Mouse (Mus musculus) stomach, postnatal 0 days (tissue): ENCODE measurements around the gene Ptf1a. TPM values are rescaled to one million over a fixed set of nuclear protein-coding genes. Genes with fewer than 3 reads are reported as not detected.
A peak's percentile ranks its signal among the peaks of the same experiment; 100 is the strongest.

Experiments used
- ATAC-seq: fragments of 200-750 bp; cut with Nextera tagmentation; 2 replicates; pipeline ENCODE4 v1.8.0; 2017; ENCODE audit not compliant: low FRiP score, low TSS enrichment
- DNase-seq: peaks from one replicate; pipeline ENCODE4 v3.0.0-alpha.2; 2016; ENCODE audit warnings: low spot score
- H3K27ac ChIP-seq: fragments of 300-500 bp; sonication (generic); replicated peaks from 2 replicates; pipeline ENCODE4 v1.5.1; 2014; ENCODE audit warnings: mild to moderate bottlenecking, control low read depth
- H3K27me3 ChIP-seq: fragments of 300-500 bp; sonication (generic); 2 replicates; pipeline ENCODE4 v1.6.1; 2014; ENCODE audit warnings: low read length; ENCODE audit not compliant: control insufficient read depth, insufficient read depth
- H3K36me3 ChIP-seq: fragments of 300-500 bp; sonication (generic); 2 replicates; pipeline ENCODE4 v1.6.1; 2014; ENCODE audit warnings: low read length, mixed read lengths; ENCODE audit not compliant: control insufficient read depth, insufficient read depth
- H3K4me1 ChIP-seq: fragments of 300-500 bp; sonication (generic); replicated peaks from 2 replicates; pipeline ENCODE4 v1.6.1; 2014; ENCODE audit warnings: antibody characterized with exemption; ENCODE audit not compliant: control insufficient read depth, insufficient read depth
- H3K4me2 ChIP-seq: fragments of 300-500 bp; sonication (generic); replicated peaks from 2 replicates; pipeline ENCODE4 v1.6.1; 2014; ENCODE audit warnings: low read depth, mild to moderate bottlenecking, control low read depth, moderate library complexity
- H3K4me3 ChIP-seq: fragments of 300-500 bp; sonication (generic); 2 replicates; pipeline ENCODE4 v1.5.1; 2014; ENCODE audit warnings: low read depth, low read length, control low read depth
- H3K9ac ChIP-seq: fragments of 300-500 bp; sonication (generic); 2 replicates; pipeline ENCODE4 v1.6.1; 2014; ENCODE audit warnings: mild to moderate bottlenecking, low read length, control low read depth, mixed read lengths
- H3K9me3 ChIP-seq: fragments of 300-500 bp; sonication (generic); 2 replicates; pipeline ENCODE4 v1.6.1; 2016; ENCODE audit warnings: low read length; ENCODE audit not compliant: control insufficient read depth
- CTCF ChIP-seq: IDR thresholded peaks from 2 replicates; pipeline ENCODE4 v1.5.1; 2016; ENCODE audit warnings: antibody characterized with exemption, low read depth, mild to moderate bottlenecking, moderate library complexity
- EP300 ChIP-seq: optimal IDR thresholded peaks from 2 replicates; pipeline ENCODE3; 2016; ENCODE audit warnings: antibody characterized with exemption
- WGBS: fragments of 180-500 bp; shearing (Covaris S2); extraction: QIAGEN DNeasy Blood & Tissue Kit; methylation state at CpG from one replicate; pipeline ENCODE4 v1.1.7; 2014; 5-methylcytosine and 5-hydroxymethylcytosine counted together
- polyA plus RNA-seq: library from polyadenylated mRNA; unstranded; fragments of >200 nt; fragmentation: Nextera tagmentation; extraction: Ambion mirVana; gene quantifications from 2 replicates; pipeline ENCODE4 v1.2.1, GENCODE M21; 2015

Gene Ptf1a
- polyA plus RNA-seq, 1 experiment from 2014 or later, result 0.82 TPM

DNA sequence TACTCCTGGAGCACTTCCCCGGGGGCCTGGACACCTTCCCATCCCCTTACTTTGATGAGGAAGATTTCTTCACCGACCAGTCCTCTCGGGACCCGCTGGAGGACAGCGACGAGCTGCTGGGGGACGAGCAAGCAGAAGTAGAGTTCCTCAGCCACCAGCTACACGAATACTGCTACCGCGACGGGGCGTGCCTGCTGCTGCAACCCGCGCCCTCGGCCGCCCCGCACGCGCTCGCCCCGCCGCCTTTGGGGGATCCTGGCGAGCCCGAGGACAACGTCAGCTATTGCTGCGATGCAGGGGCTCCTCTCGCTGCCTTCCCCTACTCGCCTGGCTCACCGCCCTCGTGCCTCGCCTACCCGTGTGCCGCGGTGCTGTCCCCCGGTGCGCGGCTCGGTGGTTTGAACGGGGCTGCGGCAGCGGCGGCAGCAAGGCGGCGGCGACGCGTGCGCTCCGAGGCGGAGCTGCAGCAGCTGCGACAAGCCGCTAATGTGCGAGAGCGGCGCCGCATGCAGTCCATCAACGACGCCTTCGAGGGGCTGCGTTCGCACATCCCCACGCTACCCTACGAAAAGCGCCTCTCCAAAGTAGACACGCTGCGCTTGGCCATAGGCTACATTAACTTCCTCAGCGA is 523 bp downstream of the Ptf1a start:
- peak overlapping the region; percentile 25; the same call in 1 of the 2 replicates for H3K4me2 ChIP-seq
- no peak for TF ChIP-seq CTCF
- no peak for TF ChIP-seq EP300
- no peaks in the 10 kb centered on the region for H3K36me3 ChIP-seq
- no peak for ATAC-seq
- no peaks in the 10 kb centered on the region for H3K9me3 ChIP-seq
- no peaks in the 10 kb centered on the region for H3K4me1 ChIP-seq
- DNase-seq, result no peak
- peaks cover 30% of the 10 kb centered on the region for H3K27me3 ChIP-seq
- H3K27ac ChIP-seq, result no peak overlapping the region
- no peak overlapping the region for H3K9ac ChIP-seq
- no peak overlapping the region; the same call in 1 of the 2 replicates for H3K4me3 ChIP-seq
- under 1% methylated on average over 67 of the region's 67 CpGs for WGBS

DNA sequence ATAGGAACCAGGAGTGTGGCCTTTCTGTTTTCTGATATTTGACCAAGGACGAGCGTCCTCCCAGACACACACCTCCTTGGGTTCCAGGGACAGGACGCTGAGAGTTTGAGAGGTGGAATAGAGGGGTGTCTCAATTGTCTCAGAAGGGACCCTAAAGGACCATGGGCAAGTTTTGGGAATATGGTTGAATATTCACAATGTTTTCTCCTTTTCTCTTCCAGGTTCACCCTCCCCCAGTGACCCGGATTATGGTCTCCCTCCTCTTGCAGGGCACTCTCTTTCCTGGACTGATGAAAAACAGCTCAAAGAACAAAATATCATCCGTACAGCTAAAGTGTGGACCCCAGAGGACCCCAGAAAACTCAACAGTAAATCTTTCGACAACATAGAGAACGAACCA is 1.3 kb downstream of the Ptf1a start:
- Histone ChIP-seq H3K27me3 (peaks cover 30% of the 10 kb centered on the region), H3K36me3 (no peaks in the 10 kb centered on the region), H3K27ac (no peak overlapping the region), H3K4me2 (no peak overlapping the region), H3K4me3 (no peak overlapping the region), H3K4me1 (no peaks in the 10 kb centered on the region), H3K9me3 (no peaks in the 10 kb centered on the region), H3K9ac (no peak overlapping the region)
- 6% methylated on average over 7 of the region's 7 CpGs for WGBS
- ATAC-seq (no peak), DNase-seq (no peak)
- TF ChIP-seq EP300, result no peak
- TF ChIP-seq CTCF, result no peak

DNA sequence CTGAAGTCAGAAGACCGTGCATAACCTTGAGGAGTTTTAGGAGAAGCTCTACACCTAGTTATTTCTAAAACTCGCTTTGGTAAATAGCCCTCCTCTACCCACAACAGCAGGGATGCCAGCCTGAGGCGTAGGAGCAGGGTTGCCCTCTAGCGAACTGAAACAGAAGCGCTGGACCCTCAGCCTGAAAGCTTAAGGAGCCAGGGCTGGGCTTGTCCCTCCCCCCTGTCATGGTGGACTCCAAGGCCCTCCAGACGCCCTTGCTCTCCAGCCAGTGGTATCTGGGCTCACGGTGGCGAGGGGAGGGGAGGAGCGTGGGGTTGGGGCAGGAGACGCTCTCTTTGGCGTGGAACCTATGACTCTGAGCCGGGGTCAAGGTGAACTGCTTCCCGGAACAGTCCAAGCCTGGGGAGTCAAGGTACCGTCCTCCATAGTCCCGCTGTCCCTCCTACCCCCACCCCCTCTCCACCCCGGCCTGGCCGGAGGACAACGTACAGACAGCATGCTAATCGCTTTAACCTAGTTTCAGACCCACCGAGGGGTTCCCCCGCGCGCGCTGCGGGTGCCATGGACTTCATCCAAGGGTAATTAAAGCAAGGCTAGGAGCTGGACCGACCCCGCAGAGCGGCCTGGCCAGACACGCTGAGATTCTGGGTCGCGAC is 2.7 kb downstream of the Ptf1a start:
- 2% methylated on average over 30 of the region's 31 CpGs for WGBS
- Histone ChIP-seq H3K27me3 (peaks cover 40% of the 10 kb centered on the region), H3K4me2 (no peak overlapping the region; the same call in 1 of the 2 replicates), H3K9me3 (no peaks in the 10 kb centered on the region), H3K27ac (no peak overlapping the region), H3K9ac (no peak overlapping the region), H3K4me3 (no peak overlapping the region), H3K36me3 (no peaks in the 10 kb centered on the region), H3K4me1 (no peaks in the 10 kb centered on the region)
- peak; percentile 38 for ATAC-seq
- peak; percentile 35 for TF ChIP-seq CTCF
- no peak for TF ChIP-seq EP300
- DNase-seq, result no peak

DNA sequence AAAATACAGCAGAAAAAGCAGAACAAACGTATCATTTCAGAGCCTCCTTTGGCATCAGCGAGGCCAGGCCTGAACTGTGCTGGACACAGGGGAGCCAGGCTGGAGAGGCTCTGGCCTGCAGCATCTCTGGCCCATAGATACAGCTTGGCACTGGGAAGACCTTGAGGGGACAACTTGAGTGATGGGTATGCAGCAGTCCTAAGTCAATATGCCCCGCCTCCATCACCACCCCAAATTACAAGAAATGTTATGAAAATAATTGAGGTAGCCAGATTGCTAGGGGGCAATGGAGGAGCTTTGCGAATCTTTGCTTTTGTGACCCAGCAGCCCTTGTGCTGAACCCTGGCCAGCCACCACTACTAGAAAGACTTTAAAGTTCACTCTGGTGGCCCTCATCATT is 3.8 kb downstream of the Ptf1a start:
- Histone ChIP-seq H3K4me2 (no peak overlapping the region), H3K27me3 (peaks cover 38% of the 10 kb centered on the region), H3K4me3 (no peak overlapping the region), H3K9ac (no peak overlapping the region), H3K4me1 (no peaks in the 10 kb centered on the region), H3K9me3 (no peaks in the 10 kb centered on the region), H3K36me3 (no peaks in the 10 kb centered on the region), H3K27ac (no peak overlapping the region)
- no peak for DNase-seq
- no peak for TF ChIP-seq CTCF
- no peak for TF ChIP-seq EP300
- ATAC-seq, result no peak
- WGBS, result 27% methylated on average over 4 of the region's 4 CpGs

DNA sequence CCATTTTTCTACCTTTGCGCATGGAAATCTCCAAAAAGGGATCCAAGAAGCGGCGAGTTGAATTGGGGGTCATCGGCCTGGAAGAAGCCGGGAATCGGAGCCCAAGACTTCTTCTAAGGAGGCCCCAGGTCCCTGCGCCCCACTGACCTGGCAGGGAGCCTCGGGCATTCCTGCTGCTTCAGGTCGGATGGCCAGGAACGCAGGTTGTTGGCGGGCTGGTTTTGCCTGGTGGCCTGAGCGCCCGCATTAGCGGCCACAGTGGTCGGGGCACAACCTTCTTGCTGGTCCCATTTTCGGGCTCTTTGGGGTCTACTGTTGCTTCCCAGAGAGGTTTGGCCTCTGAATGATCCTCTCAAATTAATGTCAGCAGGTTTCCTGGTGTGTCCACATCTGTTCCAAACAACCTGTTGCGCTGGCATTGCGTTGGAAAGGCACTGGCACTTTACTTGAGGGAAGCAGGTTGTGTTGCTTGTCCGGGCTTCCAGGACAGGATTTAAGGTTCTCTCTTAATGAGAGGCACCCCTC is 7.1 kb downstream of the Ptf1a start:
- TF ChIP-seq EP300 (no peak), CTCF (no peak)
- ATAC-seq (no peak), DNase-seq (no peak)
- Histone ChIP-seq H3K4me3 (no peak overlapping the region), H3K27ac (no peak overlapping the region), H3K9ac (no peak overlapping the region), H3K36me3 (no peaks in the 10 kb centered on the region), H3K4me1 (no peaks in the 10 kb centered on the region), H3K4me2 (no peak overlapping the region), H3K27me3 (peaks cover 24% of the 10 kb centered on the region; the same call in 1 of the 2 replicates), H3K9me3 (no peaks in the 10 kb centered on the region)
- WGBS, result under 1% methylated on average over 19 of the region's 19 CpGs

DNA sequence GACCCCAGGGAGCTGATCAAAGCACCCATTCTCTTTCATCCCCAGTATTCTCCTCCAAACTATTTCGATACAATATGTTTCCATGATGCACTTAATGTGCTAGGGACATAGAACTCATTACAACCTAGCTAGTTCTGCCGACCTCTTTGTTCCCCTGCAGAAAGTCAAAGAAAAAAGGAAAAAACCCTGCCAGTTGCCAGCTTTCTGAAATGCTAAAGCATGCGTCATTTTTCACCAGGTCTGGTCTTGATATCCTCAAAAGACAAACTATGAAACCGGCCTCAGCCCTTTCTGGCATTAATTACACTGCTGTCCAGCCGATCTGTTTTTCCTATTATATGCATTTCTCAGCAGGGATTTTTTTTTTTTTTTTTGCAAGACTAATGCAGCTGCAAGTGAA is 9.8 kb downstream of the Ptf1a start:
- no peaks in the 10 kb centered on the region for H3K36me3 ChIP-seq
- H3K9me3 ChIP-seq, result no peaks in the 10 kb centered on the region
- H3K4me2 ChIP-seq, result no peak overlapping the region
- no peak overlapping the region for H3K4me3 ChIP-seq
- H3K9ac ChIP-seq, result no peak overlapping the region
- no peaks in the 10 kb centered on the region for H3K4me1 ChIP-seq
- no peak for TF ChIP-seq CTCF
- no peak for TF ChIP-seq EP300
- WGBS, result 5% methylated on average over 5 of the region's 5 CpGs
- no peak overlapping the region for H3K27ac ChIP-seq
- ATAC-seq, result no peak
- peaks cover 18% of the 10 kb centered on the region; the same call in 1 of the 2 replicates for H3K27me3 ChIP-seq
- no peak for DNase-seq
